Mouse (Mus musculus): Measurements from ENCODE around the gene Fbxo3. TPM values are rescaled to one million over a fixed set of nuclear protein-coding genes. Genes with fewer than 3 reads are reported as not detected.
A peak's percentile ranks its signal among the peaks of the same experiment; 100 is the strongest.
"Not testable (repeated sequence)": the region's sequence is repeated elsewhere in the genome, so short reads cannot be mapped to it uniquely, and the experiment has no call there.

Gene Fbxo3
- total RNA-seq, 2 experiments from 2014 or later = 47.4 to 47.5 TPM

DNA sequence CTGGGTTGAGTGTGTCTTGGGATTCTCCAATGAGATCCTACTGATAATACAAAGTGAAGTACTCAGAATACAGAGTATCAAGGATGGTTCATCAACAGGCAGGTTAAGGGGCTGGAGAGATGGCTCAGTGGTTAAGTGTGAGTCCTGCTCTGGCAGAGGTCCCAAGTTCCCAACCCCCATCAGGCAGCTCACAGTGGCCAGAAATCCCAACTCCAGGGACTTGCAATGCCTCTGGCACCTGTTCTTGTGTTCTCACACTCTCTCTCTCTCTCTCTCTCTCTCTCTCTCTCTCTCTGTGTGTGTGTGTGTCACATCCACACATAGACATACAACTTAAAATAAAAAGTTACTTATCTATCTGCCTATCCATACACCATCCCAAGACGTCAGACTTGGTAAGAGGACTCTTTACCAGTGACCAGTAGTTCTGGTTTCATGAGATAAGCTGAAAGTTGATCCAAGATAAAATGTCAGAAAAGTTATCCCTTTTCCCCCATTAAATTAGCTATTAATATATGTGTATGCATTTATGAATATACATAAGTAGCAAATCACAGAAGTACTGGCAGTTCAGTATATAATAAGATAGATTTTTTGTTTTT is 17.1 kb downstream of the Fbxo3 start:
- Histone ChIP-seq H3K27ac (no peak overlapping the region), H3K4me3 (no peak overlapping the region)
- no peak for DNase-seq (ENCODE audit: low spot score in 2 of 2)
- no peak for TF ChIP-seq CTCF (conservative IDR thresholded peaks at IDR 0.05)

- no peak overlapping the region for H3K4me3 ChIP-seq
- no peak overlapping the region for H3K27ac ChIP-seq
- no peak for DNase-seq (ENCODE audit: low spot score in 2 of 2)
- no peak for TF ChIP-seq CTCF (conservative IDR thresholded peaks at IDR 0.05)
These were observed 30.9 kb downstream of the Fbxo3 start for GRCm38 (mm10) chr2:104058381-104058780.

GRCm38 (mm10) chr2:104058954-104059353 is 31.4 kb downstream of the Fbxo3 start:
- no peak overlapping the region for H3K4me3 ChIP-seq
- TF ChIP-seq CTCF (conservative IDR thresholded peaks at IDR 0.05) = no peak
- H3K27ac ChIP-seq = no peak overlapping the region
- no peak for DNase-seq (ENCODE audit: low spot score in 2 of 2)

DNA sequence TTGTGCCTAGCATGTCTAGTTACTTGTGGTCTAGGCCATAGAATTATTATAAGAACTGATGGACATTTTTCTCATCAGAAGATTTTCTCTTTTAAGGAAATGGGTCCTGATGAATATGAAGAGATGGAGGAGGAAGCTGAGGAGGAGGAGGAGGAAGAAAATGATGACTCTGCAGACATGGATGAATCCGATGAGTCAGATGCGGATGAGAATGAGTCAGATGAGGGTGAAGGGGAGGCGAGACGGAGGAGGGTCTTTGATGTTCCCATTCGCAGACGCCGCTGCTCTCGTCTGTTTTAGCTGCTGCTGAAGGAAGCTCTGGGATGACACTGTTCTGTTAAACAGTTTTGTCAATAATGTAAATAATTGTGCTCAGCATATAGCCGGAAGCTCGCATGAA is 32.3 kb downstream of the Fbxo3 start:
- H3K27ac ChIP-seq = no peak overlapping the region
- no peak for DNase-seq (ENCODE audit: low spot score in 2 of 2)
- H3K4me3 ChIP-seq = no peak overlapping the region
- TF ChIP-seq CTCF (conservative IDR thresholded peaks at IDR 0.05) = no peak

GRCm38 (mm10) chr2:104060996-104061395 is 33.5 kb downstream of the Fbxo3 start:
- Histone ChIP-seq H3K4me3 (no peak overlapping the region), H3K27ac (no peak overlapping the region)
- no peak for DNase-seq (ENCODE audit: low spot score in 2 of 2)
- no peak for TF ChIP-seq CTCF (conservative IDR thresholded peaks at IDR 0.05)

GRCm38 (mm10) chr2:104062665-104063064 is 35.1 kb downstream of the Fbxo3 start:
- no peak for TF ChIP-seq CTCF (conservative IDR thresholded peaks at IDR 0.05)
- Histone ChIP-seq H3K27ac (no peak overlapping the region), H3K4me3 (no peak overlapping the region)
- DNase-seq (ENCODE audit: low spot score in 2 of 2) = no peak

DNA sequence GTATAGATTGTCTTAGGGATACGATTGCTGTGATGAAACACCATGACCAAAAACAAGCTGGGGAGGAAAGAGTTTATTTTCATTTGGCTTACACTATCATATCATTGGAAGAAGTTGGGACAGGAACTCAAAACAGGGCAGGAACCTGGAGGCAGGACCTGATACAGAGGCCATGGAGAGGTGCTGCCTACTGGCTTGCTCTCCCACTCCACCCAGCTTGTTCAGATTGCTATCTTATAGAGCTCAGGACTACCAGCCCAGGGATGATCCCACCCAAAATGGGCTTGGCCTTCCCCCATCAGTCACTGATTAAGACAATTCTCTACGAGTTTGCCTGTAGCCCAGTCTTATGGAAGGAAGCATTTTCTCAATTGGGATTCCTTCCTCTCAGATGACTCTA is 36.6 kb downstream of the Fbxo3 start:
- DNase-seq (ENCODE audit: low spot score in 2 of 2) = no peak
- no peak overlapping the region for H3K27ac ChIP-seq
- H3K4me3 ChIP-seq = no peak overlapping the region
- TF ChIP-seq CTCF (conservative IDR thresholded peaks at IDR 0.05) = no peak

GRCm38 (mm10) chr2:104065526-104065925 is 38.0 kb downstream of the Fbxo3 start, which contains the start of gene Gm10912:
Gene Gm10912, plus strand, starts transcription at chr2:104065826.
- H3K27ac ChIP-seq; DNase-seq (ENCODE audit: low spot score in 2 of 2); H3K4me3 ChIP-seq: not testable (repeated sequence)

- not testable (repeated sequence) for H3K27ac ChIP-seq; H3K4me3 ChIP-seq; DNase-seq (ENCODE audit: low spot score in 2 of 2)
These were observed 40.9 kb downstream of the Fbxo3 start, which contains the start of gene Gm10799 for GRCm38 (mm10) chr2:104068450-104068849. Gene Gm10799, minus strand, starts transcription at chr2:104068550.

GRCm38 (mm10) chr2:104069704-104070185 is 42.2 kb downstream of the Fbxo3 start, which contains the start of gene Cd59b:
Gene Cd59b, plus strand, starts transcription at chr2:104069849.
- Histone ChIP-seq H3K27ac (no peak within 1 kb of the TSS), H3K4me3 (peak within 1 kb of the TSS; percentile 30)
- no peak for DNase-seq (ENCODE audit: low spot score in 2 of 2)
- no peak for TF ChIP-seq CTCF (conservative IDR thresholded peaks at IDR 0.05)

DNA sequence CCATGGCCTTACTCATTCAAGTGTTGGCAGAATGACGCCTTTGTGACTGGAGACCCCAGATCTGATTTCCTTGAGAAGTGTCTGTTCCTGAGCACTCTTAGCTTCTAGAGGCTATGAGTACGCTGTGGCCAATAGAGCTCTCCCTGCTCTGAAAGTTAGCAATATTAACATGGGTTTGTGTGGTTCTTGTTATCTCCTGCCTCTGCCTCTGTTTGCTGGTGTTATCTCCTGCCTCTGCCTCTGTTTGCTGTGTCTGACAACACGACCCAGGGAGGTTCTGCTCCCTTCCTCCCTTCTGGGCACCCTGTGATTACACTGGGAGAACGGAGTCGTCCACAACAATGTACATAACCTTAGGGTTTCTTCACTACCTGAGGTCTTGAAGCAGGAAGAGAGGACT is 50.8 kb downstream of the Fbxo3 start:
- not testable (repeated sequence) for H3K27ac ChIP-seq; H3K4me3 ChIP-seq; DNase-seq (ENCODE audit: low spot score in 2 of 2)

DNA sequence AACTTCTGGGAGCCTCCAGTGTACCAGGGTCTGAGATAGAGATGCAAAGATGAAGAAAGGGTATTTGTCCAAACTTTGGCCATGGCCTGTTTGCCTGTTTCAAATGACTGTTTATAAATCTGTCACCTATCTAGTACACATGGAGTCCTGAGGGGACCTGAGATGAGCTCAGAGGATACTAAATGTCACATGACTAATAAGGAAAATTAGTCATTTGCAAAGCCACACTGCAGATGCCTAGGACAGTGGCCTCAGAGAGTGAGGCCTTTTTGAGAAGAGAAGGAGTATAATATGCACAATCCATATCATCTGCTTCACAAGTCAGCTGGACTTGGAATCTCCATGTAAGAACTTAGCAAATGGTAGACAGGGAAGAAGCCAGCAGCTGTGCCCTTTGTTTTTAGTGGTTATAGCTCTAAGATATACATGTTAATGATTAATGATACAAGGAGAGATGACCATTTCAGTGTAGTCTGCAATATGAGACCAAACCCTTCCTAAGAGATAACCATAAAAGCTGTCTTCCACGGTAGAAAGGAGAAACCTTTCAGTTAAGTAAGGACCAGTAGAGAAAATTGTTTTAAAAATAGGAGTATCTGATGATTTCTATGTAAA is 54.0 kb downstream of the Fbxo3 start:
- not testable (repeated sequence) for H3K27ac ChIP-seq; DNase-seq (ENCODE audit: low spot score in 2 of 2); H3K4me3 ChIP-seq

- no peak for TF ChIP-seq CTCF (conservative IDR thresholded peaks at IDR 0.05)
- DNase-seq (ENCODE audit: low spot score in 2 of 2) = no peak
- Histone ChIP-seq H3K4me3 (no peak overlapping the region), H3K27ac (no peak overlapping the region)
These were observed 55.0 kb downstream of the Fbxo3 start for GRCm38 (mm10) chr2:104082474-104082873.

- H3K27ac ChIP-seq = not testable (repeated sequence)
These were observed 56.5 kb downstream of the Fbxo3 start for GRCm38 (mm10) chr2:104084027-104084426.

DNA sequence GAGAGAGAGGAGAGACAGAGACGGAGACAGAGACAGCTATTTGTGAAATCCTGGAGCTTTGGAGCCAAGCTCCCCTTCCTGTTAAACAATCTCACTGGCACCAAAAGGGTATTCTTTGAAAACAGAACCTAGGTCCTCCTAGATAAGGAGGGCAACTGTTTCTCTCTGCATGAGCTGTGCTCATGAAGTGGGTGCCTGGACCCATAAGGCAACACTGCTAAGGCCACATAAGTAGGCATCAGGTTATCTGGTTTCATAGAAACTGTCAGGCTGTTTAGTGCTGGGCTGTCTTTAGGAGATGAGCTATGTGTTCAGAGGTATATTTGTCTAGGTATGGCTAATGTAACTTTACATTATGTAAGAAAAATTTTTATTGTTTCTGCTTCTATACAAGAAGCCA is 60.0 kb downstream of the Fbxo3 start:
- not testable (repeated sequence) for H3K4me3 ChIP-seq; H3K27ac ChIP-seq; DNase-seq (ENCODE audit: low spot score in 2 of 2)

More at GRCm38 (mm10) chr2:104084027-104084426, 56.5 kb downstream of the Fbxo3 start:
- not testable (repeated sequence) for H3K4me3 ChIP-seq; DNase-seq (ENCODE audit: low spot score in 2 of 2)
